14 mouse cellular contexts compared by ENCODE assay signal in the genomic region with DNA sequence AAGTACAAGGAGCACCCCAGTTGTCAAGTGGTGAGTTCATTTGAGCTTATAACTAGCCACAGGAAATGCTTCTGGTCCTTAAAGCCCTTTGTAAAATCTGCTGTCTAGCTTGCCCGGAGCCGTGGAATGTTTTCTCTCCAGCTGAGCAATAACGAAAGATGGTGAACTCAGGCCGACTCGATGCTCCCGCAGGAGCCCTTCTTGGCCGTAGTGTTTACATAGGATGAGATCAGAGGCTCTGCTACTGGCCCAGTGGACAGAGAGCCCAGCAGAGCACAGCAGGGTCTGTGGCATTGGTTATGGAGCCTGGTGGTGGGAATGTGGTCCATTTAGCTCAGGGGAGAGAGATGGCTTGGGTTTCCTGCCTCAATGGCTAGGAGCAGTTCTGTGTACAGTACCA.
DNase-seq lines count a peak whose midpoint lies in the region; ATAC-seq and TF ChIP-seq lines count a peak whose summit lies in the region.
"Had no signal": no experiment of that assay in that cellular context is flagged by ENCODE, and none has a peak within 500 bp of the region (broad histone marks: within the 10 kb centered on the region; RNA-seq: fewer than 3 reads in every experiment).

No protein-coding gene starts in this region.

- H3K9me3 ChIP-seq in hindbrain, embryonic 10.5 days, result no peaks in the 10 kb centered on the region
- no peaks in the 10 kb centered on the region for H3K9me3 ChIP-seq in hindbrain, embryonic 13.5 days
- H3K9me3 ChIP-seq in lung, embryonic 14.5 days (ENCODE audit: low read depth, low read length), result no peaks in the 10 kb centered on the region
- no peaks in the 10 kb centered on the region for H3K9me3 ChIP-seq in limb, embryonic 13.5 days
- H3K9me3 ChIP-seq: limb, embryonic 15.5 days had no signal

- 58% methylated on average over 7 of the region's 7 CpGs for WGBS in hindbrain, embryonic 10.5 days
- WGBS in hindbrain, embryonic 13.5 days, result 70% methylated on average over 7 of the region's 7 CpGs
- WGBS in lung, embryonic 14.5 days, result 3% methylated on average over 7 of the region's 7 CpGs
- WGBS in limb, embryonic 13.5 days, result 20% methylated on average over 7 of the region's 7 CpGs

- DNase-seq in hindbrain, embryonic 10.5 days (ENCODE audit: low spot score), result peak; percentile 38
- DNase-seq in lung, embryonic 14.5 days, result peak; percentile 50
- DNase-seq in lung, postnatal 14 days, result no peak
- DNase-seq in embryo, embryonic 10.5 days (ENCODE audit: low spot score), result peak; percentile 55
- no peak for DNase-seq in cerebellum, adult 11 months
- DNase-seq: cerebellum, postnatal 14 days; gastrocnemius, postnatal 14 days; kidney, adult 8-10 months; layer of hippocampus, postnatal 36 days had no signal

- no peaks in the 10 kb centered on the region for H3K36me3 ChIP-seq in hindbrain, embryonic 10.5 days
- H3K36me3 ChIP-seq in hindbrain, embryonic 13.5 days, result no peaks in the 10 kb centered on the region
- no peaks in the 10 kb centered on the region for H3K36me3 ChIP-seq in lung, embryonic 14.5 days (ENCODE audit: insufficient read depth)
- H3K36me3 ChIP-seq in limb, embryonic 13.5 days, result no peaks in the 10 kb centered on the region
- H3K36me3 ChIP-seq: limb, embryonic 15.5 days had no signal

- H3K4me2 ChIP-seq in hindbrain, embryonic 13.5 days, result no peak overlapping the region
- H3K4me2 ChIP-seq in lung, embryonic 14.5 days, result no peak overlapping the region
- H3K4me2 ChIP-seq in limb, embryonic 13.5 days (replicated peaks), result no peak overlapping the region
- H3K4me2 ChIP-seq: limb, embryonic 15.5 days had no signal

- no peak for TF ChIP-seq CTCF in lung, embryonic 14.5 days (IDR thresholded peaks at IDR 0.05; ENCODE audit: low read depth)

- H3K9ac ChIP-seq in hindbrain, embryonic 13.5 days, result no peak overlapping the region
- H3K9ac ChIP-seq in lung, embryonic 14.5 days, result no peak overlapping the region
- H3K9ac ChIP-seq in limb, embryonic 13.5 days, result no peak overlapping the region
- H3K9ac ChIP-seq: limb, embryonic 15.5 days had no signal

- H3K27ac ChIP-seq in hindbrain, embryonic 10.5 days, result no peak overlapping the region
- no peak overlapping the region for H3K27ac ChIP-seq in hindbrain, embryonic 13.5 days
- H3K27ac ChIP-seq in lung, embryonic 14.5 days (ENCODE audit: low read depth), result 0 out of 2 replicates have a peak overlapping the region, but pooled peaks have one; percentile 9
- H3K27ac ChIP-seq in limb, embryonic 13.5 days, result no peak overlapping the region
- H3K27ac ChIP-seq: limb, embryonic 15.5 days; macrophage had no signal

- no peak for ATAC-seq in hindbrain, embryonic 13.5 days (ENCODE audit: low FRiP score)
- ATAC-seq in lung, embryonic 14.5 days (ENCODE audit: insufficient read depth), result peak; percentile 44; the same call in 1 of the 2 replicates
- 0 out of 2 replicates have a peak, but pooled peaks have one; percentile 32 for ATAC-seq in limb, embryonic 13.5 days (ENCODE audit: low FRiP score, low read depth)

- peaks cover 8% of the 10 kb centered on the region for H3K4me1 ChIP-seq in hindbrain, embryonic 10.5 days (replicated peaks)
- no peaks in the 10 kb centered on the region for H3K4me1 ChIP-seq in hindbrain, embryonic 13.5 days (replicated peaks)
- peaks cover 7% of the 10 kb centered on the region; the same call in 1 of the 2 replicates for H3K4me1 ChIP-seq in lung, embryonic 14.5 days (ENCODE audit: insufficient read depth)
- H3K4me1 ChIP-seq in limb, embryonic 13.5 days, result peaks cover 6% of the 10 kb centered on the region

- H3K27me3 ChIP-seq in hindbrain, embryonic 10.5 days (ENCODE audit: insufficient read depth, poor library complexity, severe bottlenecking), result no peaks in the 10 kb centered on the region
- no peaks in the 10 kb centered on the region for H3K27me3 ChIP-seq in hindbrain, embryonic 13.5 days
- no peaks in the 10 kb centered on the region for H3K27me3 ChIP-seq in lung, embryonic 14.5 days (ENCODE audit: insufficient read depth, low read length)
- H3K27me3 ChIP-seq in limb, embryonic 13.5 days, result no peaks in the 10 kb centered on the region
- H3K27me3 ChIP-seq: limb, embryonic 15.5 days had no signal

- H3K4me3 ChIP-seq in hindbrain, embryonic 10.5 days, result no peak overlapping the region
- no peak overlapping the region for H3K4me3 ChIP-seq in hindbrain, embryonic 13.5 days
- H3K4me3 ChIP-seq in lung, embryonic 14.5 days (ENCODE audit: low read depth, low read length), result no peak overlapping the region
- no peak overlapping the region for H3K4me3 ChIP-seq in limb, embryonic 13.5 days
- H3K4me3 ChIP-seq: limb, embryonic 15.5 days; myocyte had no signal

Comparison
In these comparisons a context has a peak if more than half of its experiments do, and no peak if none do; other contexts are left out.
1. DNase-seq: peak in hindbrain, embryonic 10.5 days (single experiment), lung, embryonic 14.5 days (single experiment) and embryo, embryonic 10.5 days (single experiment); none in lung, postnatal 14 days (single experiment) and cerebellum, adult 11 months (single experiment).